Mouse (Mus musculus) lung, postnatal 36 days (tissue): ENCODE measurements around the gene Icam4.
"Not testable (repeated sequence)": the region's sequence is repeated elsewhere in the genome, so short reads cannot be mapped to it uniquely, and the experiment has no call there.

Source experiments
- DNase-seq: peaks from one replicate; pipeline ENCODE4 v3.0.0; 2022; ENCODE audit warnings: mixed read lengths

Gene Icam4

DNA sequence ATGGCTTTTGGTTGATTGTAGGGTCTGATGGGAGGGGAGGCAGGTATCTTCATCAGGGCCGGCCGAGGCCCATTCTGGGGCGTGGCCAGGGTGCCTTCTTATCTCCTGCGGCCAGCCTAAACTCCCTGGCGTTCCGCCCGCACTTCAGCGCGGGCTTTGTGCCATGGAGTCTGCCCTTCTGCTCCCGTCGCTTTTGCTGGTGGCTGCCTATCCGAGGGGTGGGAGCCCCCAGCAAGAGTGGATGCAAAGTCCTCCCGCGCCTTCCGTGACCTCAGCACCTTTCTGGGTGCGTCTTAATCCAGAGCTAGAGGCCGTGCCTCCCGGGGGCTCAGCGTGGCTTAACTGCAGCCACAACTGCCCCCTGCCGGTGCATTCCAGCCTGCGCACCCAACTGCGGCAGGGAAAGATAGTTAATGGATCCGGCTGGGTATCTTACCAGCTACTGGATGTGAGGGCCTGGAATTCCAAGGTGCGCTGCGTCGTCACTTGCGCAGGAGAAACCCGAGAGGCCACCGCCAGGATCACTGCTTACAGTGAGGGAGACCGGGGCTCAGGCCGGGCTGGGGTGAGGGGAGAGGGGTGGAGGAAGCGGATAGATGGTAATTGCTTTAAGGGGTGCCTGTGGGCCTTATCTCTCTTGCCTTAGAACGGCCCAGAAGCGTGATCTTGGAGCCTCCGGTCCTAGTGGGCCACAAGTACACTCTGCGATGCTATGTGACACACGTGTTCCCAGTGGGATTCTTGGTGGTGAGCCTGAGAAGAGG lies at the start of gene Icam4:
TSS of gene Icam4 (plus strand) at position 83 of the 764 bp plus-strand sequence.
- peak; percentile 93 for DNase-seq

- DNase-seq = no peak
Measured at GRCm38 (mm10) chr9:20979769-20980168, 49.4 kb upstream of the Icam4 start.

- no peak for DNase-seq
Measured at GRCm38 (mm10) chr9:20982171-20982570, 47.0 kb upstream of the Icam4 start.

GRCm38 (mm10) chr9:20983169-20983568 lies 46.0 kb upstream of the Icam4 start:
- DNase-seq = no peak

- DNase-seq = no peak
Measured at GRCm38 (mm10) chr9:20986952-20987686, 42.1 kb upstream of the Icam4 start.

DNA sequence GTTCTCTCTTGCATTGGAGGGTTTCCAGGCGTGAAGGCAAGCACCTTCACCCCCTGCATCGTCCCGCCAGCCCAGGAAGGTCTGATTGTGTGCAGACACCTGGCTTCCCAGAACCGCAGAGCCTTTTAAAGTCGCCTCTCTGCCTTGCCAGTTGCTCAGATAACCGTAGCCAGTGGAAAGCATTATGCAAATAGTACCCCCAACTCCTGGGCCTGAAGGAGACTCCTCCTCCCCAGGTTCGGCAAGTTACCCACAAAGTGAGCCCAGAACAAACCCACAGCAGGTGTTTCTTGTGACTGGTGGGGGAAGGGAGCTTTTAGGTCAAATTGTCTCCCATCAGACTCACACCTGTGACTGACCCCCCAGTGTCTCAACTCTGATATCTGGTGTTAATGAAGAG lies 41.2 kb upstream of the Icam4 start:
- no peak for DNase-seq

- DNase-seq = peak; percentile 86
Measured at GRCm38 (mm10) chr9:20990861-20991260, 38.3 kb upstream of the Icam4 start.

- no peak for DNase-seq
Measured at GRCm38 (mm10) chr9:20991587-20991986, 37.6 kb upstream of the Icam4 start.

DNA sequence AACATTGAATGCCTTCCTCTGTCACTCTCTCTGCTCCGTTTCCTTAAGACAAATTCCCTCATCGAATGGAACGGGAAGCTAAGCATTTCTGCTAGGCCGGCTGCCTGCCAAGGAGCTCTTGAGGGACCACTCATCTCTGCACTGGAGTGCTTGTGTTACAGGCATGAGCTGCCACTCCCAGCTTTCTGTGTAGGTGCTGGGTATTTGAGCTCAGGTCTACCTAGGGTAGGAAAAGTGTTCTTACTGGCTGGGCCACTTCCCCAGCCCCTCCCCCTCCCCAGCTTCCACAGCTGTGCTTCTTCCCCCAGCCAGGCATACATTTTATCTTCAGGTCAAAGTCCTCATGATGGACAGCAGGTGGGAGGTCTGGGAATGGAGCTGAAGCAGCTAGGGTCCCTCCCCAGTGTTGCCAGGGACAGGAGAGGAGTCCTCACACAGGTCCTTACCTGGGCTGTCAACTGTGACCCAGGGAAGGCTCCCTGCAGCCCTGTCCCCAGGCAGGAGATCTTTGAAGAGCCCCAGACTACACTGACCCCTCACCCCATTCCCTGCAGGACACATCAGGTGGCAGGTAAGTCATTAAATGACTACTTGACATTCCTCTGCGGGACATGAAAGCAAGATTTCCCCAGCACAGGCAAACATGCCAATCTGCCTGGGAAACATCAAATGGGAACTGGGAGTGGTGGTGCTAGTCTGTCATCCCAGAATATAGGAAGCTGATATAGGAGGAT lies 35.8 kb upstream of the Icam4 start:
- peak; percentile 95 for DNase-seq

DNA sequence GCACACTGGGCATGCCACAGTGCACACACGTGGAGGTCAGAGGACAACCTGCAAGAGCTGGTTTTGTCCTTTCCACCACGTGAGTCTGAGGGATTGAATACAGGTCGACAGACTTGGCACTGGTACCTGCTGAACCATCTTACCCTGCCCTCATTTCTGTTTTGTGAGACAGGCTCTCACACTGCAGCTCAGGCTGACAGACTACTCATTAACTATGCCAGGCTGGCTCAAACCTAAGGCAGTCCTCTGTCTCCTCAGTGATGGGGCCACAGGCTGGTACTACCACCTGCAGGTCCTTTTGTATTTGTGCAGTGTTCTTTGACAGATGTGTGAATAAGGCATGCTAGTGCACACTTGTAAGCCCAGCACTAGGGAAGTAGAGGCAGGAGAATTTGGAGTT lies 34.1 kb upstream of the Icam4 start:
- no peak for DNase-seq

- no peak for DNase-seq
Measured at GRCm38 (mm10) chr9:20997065-20997464, 32.1 kb upstream of the Icam4 start.

DNA sequence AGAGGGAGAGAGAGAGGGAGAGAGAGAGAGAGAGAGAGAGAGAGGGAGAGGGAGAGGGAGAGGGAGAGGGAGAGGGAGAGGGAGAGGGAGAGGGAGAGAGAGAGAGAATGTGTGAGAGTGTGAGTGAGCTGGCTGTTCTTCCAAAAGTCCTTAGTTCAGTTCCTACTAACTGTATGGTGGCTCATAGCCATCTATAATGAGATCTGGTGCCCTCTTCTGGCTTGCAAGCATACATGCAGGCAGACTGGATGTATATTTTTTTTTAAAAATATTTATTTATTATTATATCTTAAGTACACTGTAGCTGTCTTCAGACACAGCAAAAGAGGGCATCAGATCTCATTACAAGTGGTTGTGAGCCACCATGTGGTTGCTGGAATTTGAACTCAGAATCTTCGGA lies 30.8 kb upstream of the Icam4 start:
- not testable (repeated sequence) for DNase-seq

- DNase-seq = peak; percentile 44
Measured at GRCm38 (mm10) chr9:21000811-21001210, 28.4 kb upstream of the Icam4 start.

- no peak for DNase-seq
Measured at GRCm38 (mm10) chr9:21001651-21002200, 27.4 kb upstream of the Icam4 start.

DNA sequence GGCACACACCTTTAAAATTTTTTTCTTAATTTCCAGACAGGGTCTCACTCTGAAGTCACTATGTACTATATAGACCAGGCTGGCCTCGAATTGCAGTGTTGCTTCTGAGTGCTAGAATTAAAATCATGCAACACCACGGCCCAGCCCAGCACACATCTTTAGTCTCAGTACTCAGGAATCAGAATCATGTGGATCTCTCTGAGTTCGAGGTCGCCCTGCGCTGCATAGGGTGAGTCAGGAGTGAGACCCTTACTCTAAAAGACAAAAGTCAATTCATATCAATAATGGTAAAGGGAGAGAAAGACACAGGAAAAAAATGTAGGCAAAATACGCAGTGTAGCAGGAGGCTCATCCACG lies 26.9 kb upstream of the Icam4 start:
- no peak for DNase-seq

DNA sequence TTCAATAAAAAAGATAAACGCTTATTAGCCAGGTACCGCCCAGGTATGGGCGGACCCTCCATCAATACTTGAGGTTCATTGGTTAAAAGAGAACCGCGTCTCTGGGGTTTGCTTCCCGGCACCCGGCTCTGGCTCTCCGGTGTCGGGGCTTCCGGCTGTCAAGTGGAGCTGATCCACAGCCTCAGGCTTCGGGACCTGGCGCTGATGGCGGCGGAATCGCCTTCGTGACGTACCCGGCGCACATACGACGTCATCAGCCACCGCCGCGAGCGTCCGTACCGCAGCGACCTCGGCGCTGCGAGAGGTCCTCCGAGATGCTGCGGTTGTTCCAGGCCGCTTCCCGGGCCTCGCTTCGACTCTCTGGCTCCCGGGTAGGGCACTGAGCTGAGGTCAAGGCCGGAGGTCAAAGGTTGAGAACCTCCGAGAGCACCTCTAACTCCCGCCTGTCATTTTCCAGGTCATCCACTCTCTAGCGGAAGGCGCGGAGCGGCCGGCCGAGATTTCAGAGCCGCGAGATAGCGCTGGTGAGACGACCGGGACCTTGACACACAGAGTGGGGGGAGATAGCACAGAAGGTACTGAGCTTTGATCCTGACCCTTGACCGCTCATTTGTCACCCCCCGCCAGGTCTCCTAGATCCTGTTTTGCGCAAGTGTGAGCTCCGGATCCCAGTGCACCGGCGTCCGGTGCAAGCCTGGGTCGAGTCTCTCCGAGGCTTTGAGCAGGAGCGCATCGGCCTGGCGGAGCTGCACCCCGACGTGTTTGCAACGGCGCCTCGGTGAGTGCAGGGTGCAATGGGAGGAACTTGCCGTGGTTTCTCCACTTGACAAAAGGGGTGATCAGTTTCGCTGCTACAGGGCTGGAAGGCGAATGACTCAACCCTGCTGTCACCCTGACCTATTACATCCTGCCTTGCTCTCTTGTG lies 26.3 kb upstream of the Icam4 start, which contains the start of gene Mrpl4:
TSS of gene Mrpl4 (plus strand) at position 112 of the 925 bp plus-strand sequence.
- DNase-seq = peak; percentile 85

DNA sequence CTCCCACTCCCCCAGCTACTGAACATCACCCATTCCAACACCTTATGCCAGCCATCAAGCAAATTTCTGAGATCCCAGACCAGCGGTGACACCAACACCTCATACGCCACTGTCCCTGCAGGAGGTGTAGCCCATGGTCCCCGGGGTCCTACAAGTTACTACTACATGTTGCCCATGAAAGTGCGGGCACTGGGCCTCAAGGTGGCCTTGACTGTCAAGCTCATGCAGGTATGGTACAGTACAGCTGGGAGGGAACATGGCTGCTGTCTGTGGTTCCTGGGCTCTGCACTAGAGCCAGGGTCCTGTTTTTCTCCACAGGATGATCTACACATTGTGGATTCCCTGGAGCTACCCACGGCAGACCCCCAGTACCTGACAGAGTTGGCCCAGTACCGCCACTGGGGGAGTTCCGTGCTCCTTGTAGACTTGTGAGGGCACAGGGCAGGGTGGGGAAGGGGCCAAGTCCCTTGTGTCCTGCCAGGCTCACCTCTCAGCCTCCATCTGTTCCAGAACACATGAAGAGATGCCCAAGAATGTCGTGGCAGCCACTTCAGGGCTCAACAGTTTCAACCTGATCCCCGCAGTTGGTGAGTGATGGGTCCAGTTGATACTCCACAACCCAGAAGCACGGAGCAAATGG lies 21.7 kb upstream of the Icam4 start:
- no peak for DNase-seq

DNA sequence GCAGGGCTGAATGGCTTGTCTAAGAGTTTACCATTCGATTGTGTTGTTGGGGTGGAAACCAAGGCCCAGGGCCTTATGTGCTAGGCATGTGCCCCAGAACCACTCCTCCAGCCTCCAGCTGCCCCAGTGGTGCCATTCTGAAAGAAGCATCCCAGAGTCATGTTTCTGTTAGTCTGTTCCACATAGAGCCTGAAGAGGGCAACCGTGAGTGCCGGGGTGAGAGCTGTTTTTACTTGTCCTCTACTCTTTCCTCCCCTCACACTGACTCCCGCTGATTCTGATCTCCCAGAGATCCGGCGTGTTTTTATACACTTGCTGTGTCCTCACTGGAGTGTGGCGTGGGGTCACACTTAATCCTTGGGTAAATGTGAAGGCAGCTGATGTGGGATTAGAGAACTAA lies 21.2 kb upstream of the Icam4 start:
- DNase-seq = no peak

- DNase-seq = peak; percentile 85
Measured at GRCm38 (mm10) chr9:21010362-21010761, 18.8 kb upstream of the Icam4 start.

DNA sequence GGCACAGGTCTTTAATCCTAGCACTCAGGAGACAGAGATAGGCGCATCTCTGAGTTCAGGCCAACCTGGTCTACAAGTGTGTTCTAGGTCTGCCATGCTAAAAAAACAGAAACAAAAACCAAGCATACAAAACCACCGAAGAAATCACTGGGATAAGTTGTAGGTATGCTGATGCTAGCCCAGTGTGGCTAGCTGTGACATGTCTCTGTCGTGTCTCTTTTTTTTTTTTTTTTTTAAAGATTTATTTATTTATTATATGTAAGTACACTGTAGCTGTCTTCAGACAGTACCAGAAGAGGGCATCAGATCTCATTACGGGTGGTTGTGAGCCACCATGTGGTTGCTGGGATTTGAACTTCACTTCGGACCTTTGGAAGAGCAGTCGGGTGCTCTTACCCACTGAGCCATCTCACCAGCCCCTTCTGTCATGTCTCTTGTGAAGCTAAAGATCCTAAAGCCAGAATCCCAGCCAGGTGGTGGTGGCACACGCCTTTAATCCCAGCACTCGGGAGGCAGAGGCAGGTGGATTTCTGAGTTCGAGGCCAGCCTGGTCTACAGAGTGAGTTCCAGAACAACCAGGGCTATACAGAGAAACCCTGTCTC lies 18.1 kb upstream of the Icam4 start:
- not testable (repeated sequence) for DNase-seq

DNA sequence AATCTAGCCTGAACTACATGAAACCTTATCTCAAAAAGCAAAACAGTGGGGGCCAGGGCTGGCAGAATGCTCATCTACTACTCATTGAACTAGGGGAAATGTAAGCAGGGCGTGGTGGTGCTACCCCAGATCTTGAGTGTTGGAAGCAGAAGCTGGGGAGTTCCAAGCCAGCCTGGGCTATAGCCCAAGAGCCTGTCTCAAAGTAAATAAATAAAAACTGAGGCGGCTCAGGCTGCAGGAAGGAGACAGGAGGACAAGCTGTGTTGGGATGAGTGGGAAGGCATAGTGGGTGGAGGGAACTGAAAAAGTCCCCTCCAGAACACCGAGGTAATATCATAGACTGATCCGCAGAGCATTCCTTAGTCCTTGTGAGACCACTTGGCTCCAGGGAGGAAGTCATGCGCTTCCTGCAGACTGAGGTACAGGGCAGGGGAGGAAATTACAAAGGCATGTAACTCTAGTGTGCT lies 17.3 kb upstream of the Icam4 start:
- DNase-seq = peak; percentile 84
